Mouse (Mus musculus) megakaryocyte progenitor cell, adult 5-6 weeks (primary cell): ENCODE measurements around the gene Gcnt2. TPM values are rescaled to one million over a fixed set of nuclear protein-coding genes. Genes with fewer than 3 reads are reported as not detected.
A peak's percentile ranks its signal among the peaks of the same experiment; 100 is the strongest.
"Not testable (repeated sequence)": the region's sequence is repeated elsewhere in the genome, so short reads cannot be mapped to it uniquely, and the experiment has no call there.

Experiments
- ATAC-seq: replicated peaks from 2 replicates; pipeline ENCODE4 v1.8.0; 2016; ENCODE audit warnings: mild to moderate bottlenecking, moderate TSS enrichment, inconsistent platforms; ENCODE audit not compliant: poor library complexity
- total RNA-seq, 2 experiments: library from RNA; stranded (forward) in 1 of 2; stranded (reverse) in 1 of 2; fragments of 157-497, 149-512 nt in 1 of 2; fragments of 200-1000 nt in 1 of 2; gene quantifications; 2 replicates each; pipeline versions ENCODE4 v1.2.3 to v1.2.4; 2015 to 2017

Gene Gcnt2
- total RNA-seq, 2 experiments from 2014 or later: 7.0 to 28.2 TPM

GRCm38 (mm10) chr13:40901831-40902459 lies 42.4 kb downstream of the Gcnt2 start:
- ATAC-seq: no peak

DNA sequence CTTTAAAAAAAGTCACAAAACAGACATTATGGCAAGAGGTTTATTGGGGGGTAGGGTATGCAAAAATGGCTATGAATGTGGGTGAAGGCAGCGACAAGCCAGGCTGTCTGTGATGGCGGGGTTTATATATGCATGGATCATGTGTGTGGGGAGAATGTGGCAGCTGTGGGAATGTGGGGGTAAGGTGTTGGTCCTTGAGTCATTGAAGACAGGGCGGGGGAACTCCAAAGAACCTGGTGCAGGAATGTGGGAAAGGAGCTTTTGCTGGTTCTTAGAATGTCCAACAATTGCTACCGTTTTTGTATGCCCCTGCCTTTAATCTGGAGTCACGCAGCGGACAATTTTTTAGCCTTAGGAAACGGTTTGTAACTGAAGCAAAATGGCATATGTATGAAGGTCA lies 44.5 kb downstream of the Gcnt2 start:
- ATAC-seq: no peak

DNA sequence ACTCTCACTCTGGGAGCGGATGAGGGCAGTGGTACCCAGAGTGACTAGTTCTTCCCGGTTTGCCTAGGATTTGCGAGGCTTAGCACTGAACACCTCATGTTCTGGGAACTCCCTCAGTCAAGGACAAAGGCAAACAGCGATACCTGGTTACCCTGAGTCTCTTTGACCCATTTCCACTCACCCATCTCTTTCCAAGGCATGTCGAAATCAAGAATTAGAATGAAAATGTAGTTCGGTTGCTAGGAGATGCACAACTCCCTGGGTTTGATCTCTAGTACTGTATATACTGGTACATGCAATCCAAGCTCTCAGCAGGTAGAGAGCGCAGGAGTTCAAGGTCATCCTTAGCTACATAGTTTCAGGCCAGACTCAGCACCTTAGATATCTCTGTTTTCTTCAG lies 47.0 kb downstream of the Gcnt2 start:
- ATAC-seq: no peak

- no peak for ATAC-seq
These were observed 47.7 kb downstream of the Gcnt2 start for GRCm38 (mm10) chr13:40907274-40907673.

- no peak for ATAC-seq
These were observed 48.5 kb downstream of the Gcnt2 start for GRCm38 (mm10) chr13:40908044-40908443.

- peak; percentile 92 for ATAC-seq
These were observed 49.5 kb downstream of the Gcnt2 start for GRCm38 (mm10) chr13:40909060-40909459.

DNA sequence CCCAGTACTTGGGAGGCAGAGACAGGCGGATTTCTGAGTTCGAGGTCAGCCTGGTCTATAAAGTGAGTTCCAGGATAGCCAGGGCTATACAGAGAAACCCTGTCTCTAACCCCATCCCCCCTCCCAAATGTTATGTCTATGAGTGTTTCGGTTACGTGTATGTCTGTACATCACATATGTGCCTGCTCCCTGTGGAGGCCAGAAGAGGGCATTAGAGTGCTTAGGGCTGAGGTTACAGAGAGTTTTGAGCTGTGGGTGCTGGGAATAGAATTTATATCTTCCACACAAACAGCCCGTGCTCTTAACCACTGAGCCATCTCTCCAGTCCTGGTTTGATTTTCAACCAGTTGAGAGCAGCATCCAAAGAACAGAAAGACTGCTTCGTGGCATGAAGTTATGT lies 50.5 kb downstream of the Gcnt2 start:
- ATAC-seq: no peak

DNA sequence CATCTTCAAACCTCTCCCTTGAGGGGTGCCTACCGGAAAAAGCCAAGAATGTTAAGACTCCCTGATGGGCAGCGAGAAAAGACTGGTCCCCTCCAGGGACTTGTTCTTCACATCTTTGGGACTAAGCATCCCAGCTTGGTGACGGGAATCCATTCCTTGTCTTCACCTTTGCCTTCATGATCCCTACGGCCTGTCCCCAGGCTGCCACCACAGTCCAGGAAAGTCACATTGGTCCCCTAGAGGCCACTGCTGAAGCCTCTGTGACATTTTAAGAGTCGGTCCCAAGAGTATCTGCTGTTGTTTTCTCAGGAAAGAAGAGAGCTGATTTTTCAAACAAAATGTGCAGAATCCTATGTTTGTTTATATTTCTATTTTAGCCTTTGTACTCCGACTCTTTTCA lies 52.4 kb downstream of the Gcnt2 start:
- no peak for ATAC-seq

GRCm38 (mm10) chr13:40913395-40914018 lies 54.0 kb downstream of the Gcnt2 start:
- ATAC-seq: peak; percentile 21

- ATAC-seq: peak; percentile 49
These were observed 54.6 kb downstream of the Gcnt2 start for GRCm38 (mm10) chr13:40914053-40914585.

DNA sequence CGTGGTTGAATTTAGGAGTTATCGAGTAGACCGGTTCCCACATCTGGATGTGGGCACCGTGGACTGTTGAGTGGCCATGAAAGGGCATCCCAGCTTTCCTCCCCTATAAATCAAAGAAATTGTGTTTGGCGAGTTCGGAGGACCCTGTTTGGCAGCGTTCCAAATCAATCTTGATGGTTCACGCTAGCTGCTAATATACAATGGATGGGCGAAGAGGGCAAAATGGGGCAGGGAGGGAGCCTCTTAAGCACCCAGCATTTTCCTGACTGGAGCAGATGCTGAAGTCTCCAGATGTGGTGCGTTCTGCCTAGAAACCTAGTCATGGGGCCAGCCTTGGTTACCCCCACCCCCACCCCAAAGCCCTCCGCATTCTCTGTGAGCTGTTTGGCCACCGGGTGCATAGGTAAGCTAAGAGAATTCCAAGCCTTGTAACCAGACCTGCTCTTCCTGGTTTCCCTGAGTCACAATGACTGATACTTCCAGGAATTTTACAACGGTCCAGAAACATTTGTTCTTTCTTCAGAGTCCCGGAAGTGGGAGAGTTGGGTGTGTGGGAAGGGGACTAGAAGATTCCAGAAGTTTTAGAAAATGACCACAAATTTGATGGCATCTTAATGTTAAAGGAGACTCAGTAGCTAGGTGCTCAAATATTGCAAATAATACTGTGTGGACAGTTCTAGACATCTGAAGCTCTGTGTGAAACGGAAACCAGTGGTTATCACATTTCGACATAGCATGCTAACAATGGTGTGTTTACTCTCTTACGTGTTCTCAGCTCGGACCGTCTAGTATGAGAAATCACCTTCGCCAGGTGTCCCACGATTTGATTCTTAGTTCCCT lies 57.0 kb downstream of the Gcnt2 start:
- peak; percentile 27 for ATAC-seq

GRCm38 (mm10) chr13:40917161-40918091 lies 57.9 kb downstream of the Gcnt2 start:
- peak; percentile 31 for ATAC-seq

DNA sequence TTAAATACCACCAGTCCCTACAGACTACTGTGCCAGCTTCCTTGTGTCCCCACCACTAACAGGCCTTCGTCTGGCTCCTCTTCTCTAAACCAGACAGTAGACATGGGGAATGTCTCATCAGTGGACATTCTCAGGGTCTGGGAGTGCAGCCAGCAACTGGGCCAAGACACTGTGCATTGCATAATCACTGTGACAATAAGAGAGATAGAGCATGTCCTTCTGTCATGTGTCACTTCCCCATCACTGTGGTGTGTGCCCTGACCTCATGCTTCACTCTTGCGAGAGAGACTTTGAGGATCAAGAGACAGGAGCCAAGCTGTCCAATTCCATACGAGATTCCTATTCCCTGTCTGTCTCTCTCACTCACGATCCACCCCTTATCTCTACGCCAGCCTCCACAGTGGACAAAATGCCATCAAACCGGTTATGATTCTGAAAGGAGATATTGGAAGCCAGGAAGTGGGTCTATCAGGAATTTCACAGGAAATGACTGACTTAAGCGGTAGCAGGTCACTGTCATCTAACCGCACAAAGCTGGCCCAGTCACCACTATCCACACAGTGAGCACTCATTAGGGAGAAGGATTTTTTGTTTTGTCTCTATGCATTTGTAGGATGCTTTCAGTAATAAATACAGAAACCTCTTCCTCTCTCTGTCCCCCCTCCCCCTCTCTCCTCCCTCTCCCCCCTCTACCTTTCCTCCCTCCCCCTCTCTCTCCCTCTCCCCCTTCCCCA lies 61.9 kb downstream of the Gcnt2 start:
- ATAC-seq: peak; percentile 76

DNA sequence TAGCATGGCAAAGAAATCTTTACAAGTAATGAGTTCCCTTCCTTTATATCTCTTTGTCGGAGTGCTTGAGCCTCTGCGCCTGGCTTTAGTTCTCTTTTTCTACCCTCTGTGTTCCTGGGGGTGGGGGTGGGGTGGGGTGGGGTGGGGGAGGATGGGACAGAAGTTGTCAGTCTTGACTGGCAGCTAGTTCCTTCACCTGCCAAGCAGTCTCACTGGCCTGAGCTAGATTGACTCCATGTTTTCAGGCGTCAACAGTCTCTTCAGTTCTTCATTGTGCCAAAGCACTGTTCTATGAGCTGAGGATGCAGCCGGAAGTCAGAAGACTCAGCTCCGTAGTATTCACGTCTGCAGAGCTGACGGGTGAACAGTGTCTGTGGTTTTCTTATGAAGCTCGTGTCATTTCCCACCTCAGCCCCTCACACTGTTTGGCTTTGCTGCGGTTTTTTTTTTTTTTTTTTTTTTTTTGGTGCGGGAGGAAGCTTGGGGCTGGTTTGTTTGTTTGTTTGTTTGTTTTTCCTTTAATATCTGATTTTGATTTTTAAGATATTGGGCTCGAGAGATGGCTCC lies 62.8 kb downstream of the Gcnt2 start:
- ATAC-seq: peak; percentile 24

DNA sequence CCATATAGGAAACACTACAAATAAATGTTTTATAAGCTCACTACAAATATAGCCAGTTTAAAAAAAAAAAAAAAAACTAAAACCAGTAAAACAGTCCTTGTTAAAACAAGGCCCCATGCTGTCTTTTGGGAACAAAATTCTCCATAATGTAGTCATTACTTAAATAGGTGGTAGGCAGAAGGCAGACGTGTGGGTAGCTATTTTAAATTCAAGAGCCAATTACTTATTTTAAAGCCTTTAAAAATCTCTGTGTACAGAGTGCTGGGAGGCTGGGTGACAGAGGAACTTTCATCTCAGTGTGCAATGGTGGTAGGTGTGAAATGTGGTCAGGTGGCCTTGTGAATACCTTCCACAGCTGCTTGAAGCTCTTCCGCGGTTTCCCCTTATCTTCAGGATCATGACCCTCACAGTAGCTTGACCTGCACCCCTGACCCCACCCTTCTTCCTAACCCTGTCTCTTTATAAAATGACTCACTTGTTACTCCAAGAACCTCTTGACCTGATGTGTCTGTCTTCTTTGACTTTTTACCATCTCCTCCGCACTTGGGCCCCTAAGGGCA lies 64.3 kb downstream of the Gcnt2 start:
- ATAC-seq: no peak

DNA sequence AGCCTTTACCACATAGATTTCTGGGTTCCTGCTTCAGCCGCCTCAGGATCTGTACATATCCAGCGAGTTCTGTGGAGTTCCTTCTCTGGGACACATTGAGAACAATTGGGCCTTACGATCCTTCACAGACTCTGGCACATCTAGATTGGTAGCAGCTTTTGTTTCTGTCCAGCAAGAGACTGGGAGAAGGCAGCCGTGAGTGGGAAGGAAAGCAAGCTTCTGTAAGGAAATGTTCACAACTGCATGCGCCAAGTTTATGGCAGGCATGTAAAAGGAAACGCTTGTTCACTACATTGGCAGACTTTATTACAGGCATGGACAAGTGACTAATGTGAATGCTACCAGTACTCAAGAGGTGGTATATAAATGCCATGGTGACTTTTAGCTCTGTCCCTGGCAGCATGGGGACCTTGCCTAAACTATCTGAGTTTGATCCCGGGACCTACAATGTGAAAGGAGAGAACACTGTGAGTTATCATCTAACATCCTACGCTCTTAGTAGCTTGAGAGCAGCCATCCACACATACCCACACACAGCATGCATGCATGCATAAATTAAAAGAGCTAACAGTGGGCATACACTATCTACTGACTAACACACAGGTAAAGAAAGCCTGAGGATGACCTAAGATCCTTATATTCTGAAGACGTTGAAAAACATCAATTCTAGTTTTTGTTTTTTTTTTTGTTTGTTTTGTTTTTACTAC lies 68.8 kb downstream of the Gcnt2 start:
- ATAC-seq: peak; percentile 34; the same call in 1 of the 2 replicates

DNA sequence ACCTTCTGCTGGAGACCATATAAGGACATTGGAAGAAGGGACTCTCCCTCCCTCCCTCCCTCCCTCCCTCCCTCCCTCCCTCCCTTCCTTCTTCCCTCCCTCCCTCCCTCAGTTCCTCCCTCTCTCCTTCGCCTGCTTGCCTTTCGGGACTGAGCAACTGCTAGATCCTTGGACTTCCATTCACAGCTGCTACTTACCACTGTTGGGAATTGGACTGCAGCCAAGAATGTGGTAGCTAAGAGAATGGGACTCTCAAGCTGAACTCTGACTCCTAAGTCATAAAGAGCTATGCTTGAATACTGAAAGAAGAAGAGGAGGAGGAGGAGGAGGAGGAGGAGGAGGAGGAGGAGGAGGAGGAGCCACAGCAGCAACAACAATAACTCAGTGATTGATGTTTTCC lies 72.3 kb downstream of the Gcnt2 start:
- not testable (repeated sequence) for ATAC-seq

DNA sequence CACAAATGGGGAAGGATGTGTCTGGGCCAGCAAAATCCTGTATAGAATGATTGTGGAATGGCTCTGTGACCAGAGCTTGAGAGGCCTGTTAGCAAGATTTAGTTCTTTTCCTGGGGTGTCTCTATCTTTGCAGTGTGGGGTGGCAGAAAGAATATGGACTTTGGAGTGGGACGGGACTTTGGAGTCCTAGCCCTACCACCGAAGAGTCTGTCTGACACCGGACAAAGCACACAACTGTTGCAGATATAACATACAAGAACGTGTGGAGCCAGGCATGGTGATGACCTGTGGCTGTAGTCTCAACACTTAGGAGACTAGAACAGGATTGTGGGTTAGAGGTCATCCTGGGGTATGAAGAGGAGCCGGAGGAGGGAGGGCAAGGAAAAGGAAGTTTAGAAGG lies 73.0 kb downstream of the Gcnt2 start:
- no peak for ATAC-seq

DNA sequence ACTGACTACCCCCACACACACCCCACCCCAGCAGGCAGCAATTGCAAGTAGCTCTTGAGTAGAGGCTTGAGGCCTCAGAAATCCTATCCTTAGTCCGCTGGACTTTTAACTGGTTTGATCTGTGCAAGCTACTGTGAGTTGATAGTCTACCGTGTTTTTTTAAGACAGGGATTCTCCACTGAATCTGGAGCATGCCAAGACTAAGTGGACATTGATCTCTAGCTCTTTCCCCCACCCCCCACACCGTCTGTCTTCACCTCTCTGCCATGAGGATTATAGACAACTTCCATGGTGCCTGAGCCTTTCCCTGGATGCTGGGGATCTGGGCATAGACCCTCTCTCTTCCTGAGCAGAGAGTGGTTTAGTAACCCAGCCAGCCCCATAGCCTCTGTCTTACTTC lies 74.8 kb downstream of the Gcnt2 start:
- no peak for ATAC-seq
